Mouse (Mus musculus) inflammation-experienced regulatory T-cells, adult 6 months (primary cell): ENCODE data around the gene Rab3ip. TPM values are rescaled to one million over a fixed set of nuclear protein-coding genes. Genes with fewer than 3 reads are reported as not detected.

Source experiments
- ATAC-seq: one replicate; pipeline ENCODE4 v1.8.0; 2017
- polyA plus RNA-seq, 3 experiments: library from polyadenylated mRNA; unstranded; fragments of 100-300 nt; shearing (Covaris generic); gene quantifications; one replicate each; pipeline ENCODE4 v1.2.1; 2017

Rab3ip gene
- polyA plus RNA-seq, 3 experiments from 2014 or later, result 5.6 to 12.7 (median 8.7) TPM

- ATAC-seq, result peak; percentile 21
These were observed 30.9 kb downstream of the Rab3ip start for GRCm38 (mm10) chr10:116919368-116920317.

- no peak for ATAC-seq
These were observed 34.0 kb downstream of the Rab3ip start for GRCm38 (mm10) chr10:116916581-116916980.

GRCm38 (mm10) chr10:116915286-116915685, 35.3 kb downstream of the Rab3ip start:
- ATAC-seq, result no peak

- ATAC-seq, result no peak
These were observed 36.0 kb downstream of the Rab3ip start for GRCm38 (mm10) chr10:116914586-116914985.

GRCm38 (mm10) chr10:116913647-116914273, 36.8 kb downstream of the Rab3ip start:
- ATAC-seq, result peak; percentile 81

GRCm38 (mm10) chr10:116912850-116913249, 37.7 kb downstream of the Rab3ip start:
- no peak for ATAC-seq

- no peak for ATAC-seq
These were observed 41.5 kb downstream of the Rab3ip start for GRCm38 (mm10) chr10:116908901-116909642.

GRCm38 (mm10) chr10:116906794-116907193, 43.8 kb downstream of the Rab3ip start:
- ATAC-seq, result no peak

- ATAC-seq, result no peak
These were observed 46.1 kb downstream of the Rab3ip start for GRCm38 (mm10) chr10:116904503-116904908.

- ATAC-seq, result no peak
These were observed 54.0 kb downstream of the Rab3ip start, which contains the start of gene Myrfl for GRCm38 (mm10) chr10:116896336-116897177. Gene Myrfl, minus strand, starts transcription at chr10:116896919.

- peak; percentile 67 for ATAC-seq
These were observed 55.3 kb downstream of the Rab3ip start for GRCm38 (mm10) chr10:116895108-116895833.

GRCm38 (mm10) chr10:116894540-116894939, 56.0 kb downstream of the Rab3ip start:
- no peak for ATAC-seq

- ATAC-seq, result peak; percentile 90
These were observed 56.8 kb downstream of the Rab3ip start for GRCm38 (mm10) chr10:116893753-116894152.

- ATAC-seq, result no peak
These were observed 60.0 kb downstream of the Rab3ip start for GRCm38 (mm10) chr10:116890587-116890986.

GRCm38 (mm10) chr10:116884552-116884951, 66.0 kb downstream of the Rab3ip start:
- no peak for ATAC-seq

- ATAC-seq, result no peak
These were observed 67.0 kb downstream of the Rab3ip start for GRCm38 (mm10) chr10:116883531-116883930.

- no peak for ATAC-seq
These were observed 73.1 kb downstream of the Rab3ip start for GRCm38 (mm10) chr10:116877436-116877835.

GRCm38 (mm10) chr10:116874490-116874889, 76.1 kb downstream of the Rab3ip start:
- no peak for ATAC-seq

- ATAC-seq, result no peak
These were observed 78.6 kb downstream of the Rab3ip start for GRCm38 (mm10) chr10:116872016-116872410.

GRCm38 (mm10) chr10:116871329-116872015, 79.1 kb downstream of the Rab3ip start:
- no peak for ATAC-seq

GRCm38 (mm10) chr10:116870819-116871218, 79.8 kb downstream of the Rab3ip start:
- no peak for ATAC-seq
